Mouse (Mus musculus): Measurements from ENCODE around the gene Prss33. TPM values are rescaled to one million over a fixed set of nuclear protein-coding genes. Genes with fewer than 3 reads are reported as not detected.

Prss33 gene
- 0.24 and 0.87 TPM in 2 replicates for polyA plus RNA-seq (2012; rRNA removed)

DNA sequence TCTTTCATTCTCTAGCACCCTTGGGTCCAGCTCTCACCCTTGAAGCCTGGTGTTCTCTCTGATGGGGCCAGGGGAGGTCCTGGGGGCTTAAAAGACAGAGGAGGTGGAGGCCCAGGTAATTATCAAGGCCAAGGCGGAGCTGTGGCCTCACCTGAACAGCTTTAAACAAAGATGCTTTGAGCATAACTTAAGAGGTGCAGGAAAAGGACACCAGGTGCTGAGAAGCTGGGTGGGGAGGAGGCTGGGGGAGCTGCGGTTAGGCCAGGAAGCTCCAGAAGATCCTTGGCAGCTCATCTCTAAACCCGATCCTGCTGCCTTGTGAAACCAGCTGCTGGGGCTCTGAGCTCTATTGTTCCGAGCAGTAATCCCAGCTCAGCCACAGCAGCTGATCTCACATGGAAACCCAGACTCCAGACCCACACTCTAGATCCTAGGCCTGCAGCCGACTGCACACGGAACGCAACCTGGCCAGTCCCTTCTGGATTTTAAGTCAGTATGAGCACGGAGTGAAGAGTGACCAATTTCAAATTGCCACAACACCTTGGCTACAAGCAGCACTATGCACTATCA lies at the start of gene Prss33:
Gene Prss33, minus strand, starts transcription at position 51 of the 570 bp plus-strand sequence.

DNA sequence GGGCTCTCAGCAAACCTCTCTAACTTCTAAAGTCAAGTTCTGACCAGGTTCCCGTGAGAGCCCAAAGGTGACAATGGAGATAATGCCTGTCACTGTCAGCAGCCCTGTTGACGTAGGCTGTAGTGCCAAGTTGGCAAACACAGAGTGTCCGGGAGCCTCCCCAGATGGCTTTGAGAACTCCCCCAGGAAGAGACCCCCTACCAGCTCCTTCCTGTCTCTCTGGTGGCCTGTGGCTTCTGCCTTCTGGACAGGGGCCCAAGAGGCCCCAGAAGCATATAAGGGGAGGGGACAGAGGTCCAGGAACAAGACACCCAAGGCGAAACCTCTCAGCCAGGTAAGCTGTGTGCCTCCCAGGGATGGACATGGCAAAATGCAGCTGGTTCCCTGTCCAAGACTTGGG lies 44.7 kb upstream of the Prss33 start, which contains the start of the genes Dcpp1 and Dcpp2:
Gene Dcpp1, plus strand, starts transcription at position 301 of the 400 bp plus-strand sequence.
Gene Dcpp2, plus strand, starts transcription at position 305 of the 400 bp plus-strand sequence.

DNA sequence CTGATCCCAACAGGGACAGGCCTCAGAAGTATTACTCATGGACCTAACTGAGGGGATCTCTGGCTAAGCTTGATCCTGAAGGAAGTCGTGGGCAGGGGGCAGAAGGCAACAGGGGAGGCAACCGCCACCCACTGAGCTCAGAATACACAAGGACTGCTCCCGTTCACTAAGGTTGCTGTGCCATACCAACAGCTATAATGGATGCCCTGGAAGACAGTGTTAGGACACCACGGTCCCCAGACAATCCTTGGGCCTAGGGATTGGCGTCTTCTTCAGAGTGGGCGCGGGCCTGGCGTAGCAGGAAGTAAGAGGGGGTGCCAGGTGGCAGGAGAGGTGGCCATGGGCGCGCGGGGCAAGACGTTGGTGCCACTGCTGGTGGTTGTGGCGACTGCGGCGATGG lies 31.9 kb upstream of the Prss33 start, which contains the start of gene Prss21:
Gene Prss21, plus strand, starts transcription at position 301 of the 400 bp plus-strand sequence.

DNA sequence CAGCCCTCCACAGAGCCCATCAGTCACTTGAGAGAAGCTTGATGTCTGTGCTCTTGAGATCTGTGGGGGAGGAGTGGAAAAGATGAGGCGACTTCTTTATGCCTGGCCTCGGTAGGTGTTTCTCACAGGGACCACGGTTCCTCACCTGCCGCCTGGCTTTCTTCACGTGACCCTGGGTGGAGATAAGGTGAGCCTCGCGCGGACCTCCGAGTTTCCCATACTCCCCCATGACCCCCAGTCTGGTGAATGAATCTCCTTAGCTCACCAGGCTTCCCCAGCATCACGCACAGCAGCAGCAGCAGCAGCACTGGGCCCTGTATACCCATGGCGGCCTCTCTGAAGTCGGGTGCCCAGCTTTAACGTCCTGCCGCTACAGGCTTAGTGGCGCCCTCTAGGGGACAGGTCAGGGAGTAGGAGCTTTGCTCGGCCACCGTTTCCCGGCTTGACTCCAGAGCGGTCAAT lies 8.0 kb upstream of the Prss33 start, which contains the start of the genes Prss32 and Prss41:
Gene Prss32, plus strand, starts transcription at position 44 of the 462 bp plus-strand sequence.
Gene Prss41, minus strand, starts transcription at position 361 of the 462 bp plus-strand sequence.

DNA sequence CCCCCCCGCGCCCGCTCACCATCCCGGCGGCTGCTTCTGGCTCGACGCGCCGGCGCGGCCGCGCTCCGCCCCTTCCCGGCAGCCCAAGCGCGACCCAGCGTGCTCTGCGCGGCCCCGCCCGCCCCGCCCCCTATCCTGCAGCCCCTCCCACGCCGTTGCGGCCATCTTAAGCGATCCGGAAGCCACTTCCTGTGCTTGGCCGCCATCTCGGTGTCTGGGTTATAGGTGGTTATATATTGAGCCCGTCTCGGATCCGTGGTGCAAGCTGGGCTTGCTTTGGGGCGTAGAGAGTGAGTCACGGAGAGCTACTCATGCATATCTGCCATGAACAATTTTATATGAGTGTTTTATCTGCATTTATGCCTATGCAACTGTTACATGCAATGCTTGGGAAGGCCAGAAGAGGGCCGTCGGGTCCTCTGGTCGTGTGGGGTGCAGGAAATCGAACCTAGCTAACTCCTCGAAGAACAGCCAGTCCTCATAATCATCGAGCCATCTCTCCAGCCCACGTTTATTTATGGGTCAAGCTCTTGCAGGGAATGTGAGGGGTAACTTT lies 6.7 kb downstream of the Prss33 start, which contains the start of gene Elob:
Gene Elob, minus strand, starts transcription at position 73 of the 556 bp plus-strand sequence.

DNA sequence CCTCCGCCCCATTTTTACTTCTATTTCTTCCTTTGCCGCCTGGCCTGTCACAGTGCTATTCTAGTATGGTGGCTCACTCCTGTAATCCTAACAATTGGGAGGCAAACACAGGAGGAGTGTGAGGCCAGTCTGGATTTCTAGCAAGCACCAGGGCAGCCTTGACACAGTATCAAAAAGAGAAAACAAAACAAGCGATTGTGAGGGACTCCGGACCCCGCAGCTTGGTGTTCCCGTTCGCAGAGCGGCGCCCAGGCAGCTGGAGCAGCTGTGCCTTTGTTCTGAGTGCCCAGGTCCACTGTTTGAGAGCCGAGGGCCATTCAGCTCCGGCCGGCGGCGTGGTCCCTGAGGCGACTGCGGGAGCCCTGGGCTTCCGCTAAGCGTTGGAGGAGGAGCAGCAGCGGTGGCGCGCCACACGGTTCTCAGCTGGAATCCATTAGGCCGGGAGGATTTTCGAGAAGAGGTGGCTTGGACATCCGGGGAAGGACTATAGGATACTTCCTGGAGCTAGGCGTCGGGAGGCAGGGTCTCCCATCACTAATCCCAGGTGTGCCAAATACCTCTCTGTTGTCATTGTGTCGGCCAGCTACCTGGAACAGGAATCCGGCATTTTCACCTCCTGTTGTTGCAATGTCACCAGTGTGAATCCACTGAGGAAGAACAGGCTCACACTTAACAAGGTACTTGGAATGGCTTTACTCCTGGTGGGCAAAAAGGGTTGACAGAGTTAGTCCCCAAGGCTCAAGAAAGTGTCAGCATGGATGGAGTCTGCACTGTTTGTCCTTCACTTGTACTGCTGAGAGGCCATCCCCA lies 45.4 kb downstream of the Prss33 start, which contains the start of gene Srrm2:
Gene Srrm2, plus strand, starts transcription at position 264 of the 810 bp plus-strand sequence.

DNA sequence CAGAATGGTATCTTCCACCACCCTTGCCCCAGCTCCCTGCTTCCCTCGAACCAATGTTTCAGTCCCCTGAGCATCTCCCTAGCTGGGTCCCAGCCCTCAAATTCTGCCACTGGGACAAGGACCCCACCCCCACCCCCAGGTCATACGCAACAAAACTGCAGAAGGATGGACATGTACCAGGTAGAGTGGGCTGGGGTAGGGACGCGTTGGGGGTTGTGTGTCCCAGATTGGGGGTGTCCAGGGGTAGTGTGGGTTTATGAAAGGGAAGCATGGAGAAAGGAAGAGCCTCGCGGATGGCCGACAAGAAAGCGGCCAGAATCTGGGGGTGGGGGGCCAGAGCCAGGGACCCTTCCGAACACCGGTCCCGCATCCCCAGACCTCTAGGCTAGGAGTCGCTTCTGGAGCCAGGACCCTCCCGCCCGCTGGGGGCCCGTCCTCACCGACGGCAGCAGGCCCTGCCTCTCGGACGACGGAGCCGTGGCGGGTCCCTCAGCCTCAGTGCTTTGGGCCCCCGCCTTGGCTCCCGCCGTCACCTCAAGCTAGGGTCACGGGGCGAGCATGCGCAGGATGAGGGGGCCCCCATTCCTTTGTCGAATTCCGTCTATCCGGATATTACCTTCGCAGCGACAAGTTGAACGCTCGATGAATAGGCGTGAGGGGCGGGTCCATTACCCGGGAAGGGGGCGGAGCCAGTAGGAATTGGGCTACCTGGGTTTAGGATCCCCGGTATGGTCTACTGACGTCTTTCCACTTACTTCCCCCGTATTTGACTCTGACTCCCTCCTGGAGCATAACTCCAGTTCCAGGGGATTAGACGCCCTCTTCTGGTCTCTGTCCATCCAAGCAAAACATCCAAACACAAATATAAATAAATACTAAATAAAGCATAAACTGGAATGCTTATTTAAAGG lies 50.0 kb downstream of the Prss33 start, which contains the start of gene Flywch2:
Gene Flywch2, minus strand, starts transcription at position 521 of the 911 bp plus-strand sequence.

Other genes with a start within 250 kb of the Prss33 start
- gene Zfp13, start 236.6 kb downstream of the Prss33 start, polyA plus RNA-seq (2012; rRNA removed) = 11.5 and 11.8 TPM in 2 replicates
- not detected in 2 replicates for gene Zscan10, start 235.2 kb downstream of the Prss33 start, polyA plus RNA-seq (2012; rRNA removed)
- 0.32 and 0.51 TPM in 2 replicates for gene Mmp25, start 190.8 kb downstream of the Prss33 start, polyA plus RNA-seq (2012; rRNA removed)
- gene Bicdl2, start 175.6 kb downstream of the Prss33 start, polyA plus RNA-seq (2012; rRNA removed) = 18.5 and 18.9 TPM in 2 replicates
- 362 and 417 TPM in 2 replicates for gene Hcfc1r1, start 162.5 kb downstream of the Prss33 start, polyA plus RNA-seq (2012; rRNA removed)
- 20.1 and 25.6 TPM in 2 replicates for gene Thoc6, start 162.2 kb downstream of the Prss33 start, polyA plus RNA-seq (2012; rRNA removed)
- gene Tnfrsf12a, start 158.6 kb downstream of the Prss33 start, polyA plus RNA-seq (2012; rRNA removed) = 32.1 and 32.9 TPM in 2 replicates
- 0.53 TPM in 1 of 2 replicates, not detected in the other for gene Cldn6, start 156.8 kb downstream of the Prss33 start, polyA plus RNA-seq (2012; rRNA removed)
- 0.37 and 0.46 TPM in 2 replicates for gene Cldn9, start 152.0 kb downstream of the Prss33 start, polyA plus RNA-seq (2012; rRNA removed)
- gene 1520401A03Rik, start 113.3 kb downstream of the Prss33 start, polyA plus RNA-seq (2012; rRNA removed) = 0.09 TPM in 1 of 2 replicates, not detected in the other
- gene Pkmyt1, start 109.7 kb downstream of the Prss33 start, polyA plus RNA-seq (2012; rRNA removed) = 61.5 and 71.9 TPM in 2 replicates
- 392 and 448 TPM in 2 replicates for gene Paqr4, start 95.2 kb downstream of the Prss33 start, polyA plus RNA-seq (2012; rRNA removed)
- gene Kremen2, start 90.2 kb downstream of the Prss33 start, polyA plus RNA-seq (2012; rRNA removed) = 14.8 and 15.8 TPM in 2 replicates
- 30.4 and 32.2 TPM in 2 replicates for gene Flywch1, start 64.5 kb downstream of the Prss33 start, polyA plus RNA-seq (2012; rRNA removed)
- gene Flywch2, start 50.0 kb downstream of the Prss33 start, polyA plus RNA-seq (2012; rRNA removed) = 15.4 and 24.0 TPM in 2 replicates
- gene Srrm2, start 45.5 kb downstream of the Prss33 start, polyA plus RNA-seq (2012; rRNA removed) = 521 and 552 TPM in 2 replicates
- 551 and 740 TPM in 2 replicates for gene Elob, start 6.9 kb downstream of the Prss33 start, polyA plus RNA-seq (2012; rRNA removed)
- gene Prss32, start 7.8 kb upstream of the Prss33 start, polyA plus RNA-seq (2012; rRNA removed) = 1,354 and 1,658 TPM in 2 replicates
- gene Prss41, start 8.1 kb upstream of the Prss33 start, polyA plus RNA-seq (2012; rRNA removed) = 1.9 and 6.1 TPM in 2 replicates
- gene Prss21, start 32.0 kb upstream of the Prss33 start, polyA plus RNA-seq (2012; rRNA removed) = not detected in 2 replicates
- not detected in 2 replicates for gene Dcpp1, start 44.8 kb upstream of the Prss33 start, polyA plus RNA-seq (2012; rRNA removed)
- gene Dcpp2, start 44.8 kb upstream of the Prss33 start, polyA plus RNA-seq (2012; rRNA removed) = not detected in 2 replicates
- gene Dcpp3, start 81.4 kb upstream of the Prss33 start, polyA plus RNA-seq (2012; rRNA removed) = not detected in 2 replicates
- not detected in 2 replicates for gene Sbp, start 105.6 kb upstream of the Prss33 start, polyA plus RNA-seq (2012; rRNA removed)
- not detected in 2 replicates for gene Sbpl, start 119.2 kb upstream of the Prss33 start, polyA plus RNA-seq (2012; rRNA removed)
- gene Prss30, start 144.5 kb upstream of the Prss33 start, polyA plus RNA-seq (2012; rRNA removed) = 370 and 486 TPM in 2 replicates
- gene Prss22, start 162.0 kb upstream of the Prss33 start, polyA plus RNA-seq (2012; rRNA removed) = not detected in 2 replicates
- 0.93 and 1.4 TPM in 2 replicates for gene Prss27, start 202.1 kb upstream of the Prss33 start, polyA plus RNA-seq (2012; rRNA removed)
- gene Kctd5, start 237.4 kb upstream of the Prss33 start, polyA plus RNA-seq (2012; rRNA removed) = 49.8 and 73.7 TPM in 2 replicates

All from colon, adult 2 months (tissue).